Mouse (Mus musculus): ENCODE measurements around the gene Ddr1.

Gene Ddr1

GRCm38 (mm10) chr17:35635699-35636111, 68.7 kb downstream of the Ddr1 start:
- DNase-seq (ENCODE audit: low spot score in 2 of 2) = peak; percentile 56 to 72

- no peak for DNase-seq (ENCODE audit: low spot score in 2 of 2)
These were observed 69.2 kb downstream of the Ddr1 start for GRCm38 (mm10) chr17:35635202-35635601.

- peak in 1 of 2 experiments; percentile 37 for DNase-seq (ENCODE audit: low spot score in 2 of 2)
These were observed 70.4 kb downstream of the Ddr1 start for GRCm38 (mm10) chr17:35633992-35634391.

Measured in urinary bladder, postnatal 4 days (tissue).